Mouse (Mus musculus): ENCODE data around the gene Wwc2. TPM values are rescaled to one million over a fixed set of nuclear protein-coding genes. Genes with fewer than 3 reads are reported as not detected.
A peak's percentile ranks its signal among the peaks of the same experiment; 100 is the strongest.

The Wwc2 gene
- polyA plus RNA-seq, 1 experiment from 2014 or later, result 1.8 TPM

GRCm38 (mm10) chr8:47989655-47990385 is 904 bp downstream of the Wwc2 start:
- peak; percentile 6 for DNase-seq (ENCODE audit: low spot score)

- no peak for DNase-seq (ENCODE audit: low spot score)
Observed at GRCm38 (mm10) chr8:47989211-47989610, 1.5 kb downstream of the Wwc2 start.

DNA sequence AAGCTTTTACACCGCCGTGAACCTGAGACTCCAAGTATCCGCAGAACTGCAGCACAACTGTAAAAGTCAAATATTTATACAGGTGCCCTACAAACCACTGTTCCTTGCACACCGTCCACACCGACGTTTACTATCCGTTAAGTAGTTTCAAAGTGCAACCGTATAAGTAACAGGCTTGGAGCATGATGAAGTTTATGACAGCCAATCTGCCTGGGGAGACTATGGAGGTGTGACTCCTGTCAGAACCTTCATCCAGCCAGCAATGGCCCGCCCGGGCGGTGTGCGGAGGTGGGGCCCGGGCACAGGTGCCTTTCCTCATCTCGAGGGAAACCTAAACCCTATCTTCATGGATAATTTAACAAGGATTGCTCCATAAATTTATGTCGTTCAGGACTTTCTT is 2.6 kb downstream of the Wwc2 start:
- no peak for DNase-seq (ENCODE audit: low spot score)

DNA sequence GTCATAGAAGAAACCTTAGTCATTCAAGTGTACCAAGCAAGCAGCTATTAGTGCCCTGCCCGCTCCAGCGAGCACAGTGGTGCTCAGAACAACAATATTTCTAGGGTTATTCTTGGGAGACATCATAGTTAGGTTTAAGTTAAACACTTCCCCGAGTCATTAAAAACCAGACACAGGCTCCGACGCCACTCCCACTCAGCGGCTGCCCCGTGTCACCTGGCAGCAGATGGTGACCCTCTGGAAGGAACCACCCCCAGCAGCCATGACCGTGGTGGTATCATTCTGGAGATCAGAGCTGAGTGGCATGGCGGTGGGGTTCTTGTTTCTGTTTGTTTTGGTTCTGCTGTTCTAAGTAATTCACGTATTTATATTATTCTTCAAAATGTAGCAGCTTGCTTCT is 5.1 kb downstream of the Wwc2 start:
- DNase-seq (ENCODE audit: low spot score), result no peak

DNA sequence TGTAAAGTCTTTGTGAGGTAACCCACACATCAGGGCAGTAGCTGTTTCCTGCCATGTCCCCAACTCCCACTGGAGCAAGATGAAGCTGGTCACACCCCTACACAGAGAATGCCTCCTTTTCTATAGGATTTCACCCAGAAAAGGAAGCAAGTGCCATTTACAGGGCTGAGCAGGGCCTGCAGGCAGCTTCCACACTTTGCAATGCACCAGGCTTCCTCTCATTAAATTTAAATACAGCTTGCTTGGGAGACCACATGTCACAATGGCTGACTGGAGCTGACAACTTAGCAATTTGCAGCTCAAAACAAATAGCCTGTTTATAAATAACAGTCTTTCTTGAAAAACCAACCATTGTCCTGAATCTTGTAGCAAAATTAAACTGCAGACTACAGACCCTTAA is 5.5 kb downstream of the Wwc2 start:
- DNase-seq (ENCODE audit: low spot score), result no peak

DNA sequence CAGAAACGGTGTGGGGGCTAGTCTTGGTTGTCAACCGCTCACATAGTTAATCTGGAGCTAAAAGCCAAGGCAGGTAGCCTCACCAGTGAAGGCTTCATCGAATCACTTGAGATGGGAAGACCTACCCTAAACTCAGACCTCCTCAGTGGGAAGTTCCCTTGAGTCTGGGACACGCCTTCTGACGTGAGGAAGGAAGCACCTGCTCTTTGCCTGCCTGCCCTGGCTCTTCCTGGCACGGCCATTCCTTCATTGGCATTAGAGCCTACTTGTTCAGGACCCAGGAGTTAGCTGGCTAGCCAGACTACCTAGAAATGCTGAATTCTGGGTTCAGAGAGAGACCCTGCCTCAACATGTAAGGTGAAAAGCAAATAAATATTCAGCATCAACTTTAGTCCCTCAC is 9.6 kb downstream of the Wwc2 start:
- no peak for DNase-seq (ENCODE audit: low spot score)

GRCm38 (mm10) chr8:47979876-47980275 is 10.8 kb downstream of the Wwc2 start:
- no peak for DNase-seq (ENCODE audit: low spot score)

- DNase-seq (ENCODE audit: low spot score), result peak; percentile 7
Observed at GRCm38 (mm10) chr8:47978755-47979154, 12.0 kb downstream of the Wwc2 start.

DNA sequence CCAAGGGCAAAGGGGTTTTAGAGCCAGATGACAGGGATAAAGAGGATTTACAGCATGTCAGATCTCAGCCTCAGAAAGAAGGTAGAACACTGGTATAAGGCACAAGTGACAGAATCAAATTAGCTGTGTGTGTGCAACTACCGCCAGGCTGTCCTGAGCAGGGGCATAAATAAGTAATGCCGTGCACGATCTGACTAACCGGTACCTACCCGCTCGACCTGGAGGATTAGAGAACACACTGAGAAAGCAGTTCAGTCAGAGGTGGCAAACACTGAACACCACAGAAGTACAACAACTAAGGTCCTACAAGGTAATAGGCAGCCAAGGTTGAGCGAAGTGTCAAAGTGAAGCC is 15.8 kb downstream of the Wwc2 start:
- DNase-seq (ENCODE audit: low spot score), result no peak

DNA sequence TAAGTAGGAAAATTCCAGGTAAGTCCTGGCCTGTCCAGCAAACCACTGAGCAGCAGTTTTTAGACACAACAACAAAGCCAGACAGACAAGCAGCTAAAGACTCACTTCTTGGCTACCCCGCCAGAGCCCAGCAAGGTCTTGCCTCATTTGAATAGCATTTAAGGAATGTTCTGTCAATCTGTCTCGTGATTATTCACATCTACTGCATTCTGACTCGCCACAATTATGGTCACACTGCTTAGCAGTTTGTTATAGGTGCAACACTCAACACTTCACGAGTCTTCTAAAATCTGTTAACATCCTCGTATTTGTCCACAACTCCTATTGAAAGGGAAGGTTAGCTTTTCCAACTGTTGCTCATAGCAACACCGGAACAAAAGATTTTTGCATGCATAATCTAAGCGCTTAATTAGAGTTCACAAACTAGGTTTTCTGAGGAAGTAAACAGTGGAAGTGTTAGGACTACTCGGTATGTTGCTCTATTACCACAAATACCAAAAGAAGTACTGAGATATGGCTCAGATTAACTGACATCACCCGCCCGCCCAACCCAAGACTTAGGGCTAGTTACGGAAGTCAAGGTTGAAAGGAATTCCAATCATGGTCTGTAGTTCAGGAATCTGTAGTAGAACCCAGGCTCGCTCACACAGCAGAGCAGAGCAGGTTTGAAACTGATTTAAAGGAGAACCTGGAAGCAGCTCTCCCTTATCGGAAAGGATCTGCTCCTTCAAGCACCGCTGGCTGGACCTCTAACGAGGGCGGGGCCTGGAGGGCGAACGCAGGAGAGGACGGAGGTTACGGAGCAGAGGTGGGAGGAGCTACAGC is 16.4 kb downstream of the Wwc2 start:
- DNase-seq (ENCODE audit: low spot score), result no peak

DNA sequence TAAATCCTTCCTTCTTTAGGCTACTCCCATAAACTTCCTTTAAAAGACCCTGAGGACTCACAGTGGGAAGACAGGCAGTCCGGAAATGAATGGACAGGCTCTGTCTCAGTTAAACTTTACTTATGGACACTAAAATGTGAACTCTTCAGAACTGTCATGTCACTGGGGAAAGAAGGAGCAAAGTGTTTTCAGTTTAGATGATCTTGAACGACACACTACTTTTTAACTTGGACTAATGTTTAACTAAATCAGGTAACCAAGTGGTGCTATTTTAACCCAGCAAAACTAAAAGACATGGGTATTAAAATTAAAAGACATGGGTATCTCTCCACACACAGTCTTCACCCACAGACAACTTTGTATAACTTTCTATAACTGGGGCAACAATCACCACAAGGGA is 19.6 kb downstream of the Wwc2 start:
- DNase-seq (ENCODE audit: low spot score), result no peak

- no peak for DNase-seq (ENCODE audit: low spot score)
Observed at GRCm38 (mm10) chr8:47970576-47970975, 20.1 kb downstream of the Wwc2 start.

DNA sequence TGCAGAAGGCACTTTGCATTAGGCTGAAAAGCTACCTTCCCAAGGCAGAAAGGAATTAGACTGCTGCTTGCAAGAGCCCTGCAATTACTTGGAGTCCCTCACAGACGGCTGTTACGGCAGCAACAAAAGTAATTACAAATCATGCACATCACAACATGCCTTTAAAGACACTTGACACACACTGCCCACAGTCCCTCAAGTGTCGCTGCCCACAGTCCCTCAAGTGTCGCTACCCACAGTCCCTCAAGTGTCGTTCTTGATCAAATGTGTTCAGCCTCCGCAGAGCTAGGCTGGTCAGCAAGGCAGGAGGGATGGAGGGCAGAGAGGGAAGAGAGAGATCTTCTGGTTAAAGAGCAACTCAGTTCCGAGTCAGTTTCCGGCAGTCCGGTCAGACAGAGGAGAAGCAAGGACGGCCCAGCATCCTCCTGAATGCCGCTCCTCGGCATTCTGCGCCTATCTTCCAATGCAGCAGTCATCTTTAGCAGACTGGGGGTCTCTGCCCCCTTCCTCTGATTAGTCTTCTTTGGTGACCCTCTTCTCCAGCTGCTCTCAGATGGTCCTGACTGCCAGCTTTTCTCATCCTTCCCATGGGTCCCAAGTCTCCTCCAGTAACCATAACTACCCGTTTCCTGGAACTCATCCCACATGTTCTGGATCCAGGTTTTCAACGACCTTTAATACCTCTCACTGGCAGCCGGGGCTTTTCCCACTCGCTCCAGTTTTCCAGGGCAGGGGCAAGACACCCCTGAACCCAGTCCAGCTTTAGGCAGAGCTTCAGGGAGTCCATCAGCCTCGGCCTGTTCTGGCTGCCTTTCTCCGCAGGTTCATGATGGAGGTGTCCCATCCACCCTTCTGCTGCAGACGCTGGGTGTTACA is 23.4 kb downstream of the Wwc2 start:
- no peak for DNase-seq (ENCODE audit: low spot score)

- DNase-seq (ENCODE audit: low spot score), result no peak
Observed at GRCm38 (mm10) chr8:47962484-47962883, 28.2 kb downstream of the Wwc2 start.

GRCm38 (mm10) chr8:47962005-47962404 is 28.7 kb downstream of the Wwc2 start:
- no peak for DNase-seq (ENCODE audit: low spot score)

GRCm38 (mm10) chr8:47957560-47957959 is 33.2 kb downstream of the Wwc2 start:
- DNase-seq (ENCODE audit: low spot score), result no peak

DNA sequence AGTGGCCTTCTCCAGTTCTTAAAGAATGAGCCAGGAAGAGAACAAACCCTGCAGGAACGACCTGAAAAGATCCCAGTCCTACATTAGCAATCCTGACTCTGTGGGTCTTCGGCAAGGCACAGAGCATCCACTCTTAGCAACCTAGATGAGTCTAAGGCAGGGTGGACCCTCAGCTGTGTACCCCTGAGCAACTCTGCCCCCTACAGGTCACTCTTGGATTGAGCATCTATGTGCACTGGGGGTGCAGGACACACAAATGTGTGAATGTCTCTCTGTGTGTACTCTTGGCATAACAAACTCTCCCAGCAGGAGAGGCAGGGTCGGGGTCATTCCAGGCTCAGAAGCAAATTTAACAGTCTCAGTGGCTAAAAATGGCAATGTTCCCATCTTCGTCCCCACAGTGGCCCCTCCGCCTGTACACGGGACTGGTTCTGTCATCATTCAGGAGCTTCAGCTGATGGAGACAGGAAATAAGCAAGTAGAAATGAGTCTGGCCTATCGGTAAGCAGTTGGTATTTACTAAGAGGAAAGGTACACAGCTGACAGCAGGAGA is 39.3 kb downstream of the Wwc2 start:
- DNase-seq (ENCODE audit: low spot score), result peak; percentile 27

DNA sequence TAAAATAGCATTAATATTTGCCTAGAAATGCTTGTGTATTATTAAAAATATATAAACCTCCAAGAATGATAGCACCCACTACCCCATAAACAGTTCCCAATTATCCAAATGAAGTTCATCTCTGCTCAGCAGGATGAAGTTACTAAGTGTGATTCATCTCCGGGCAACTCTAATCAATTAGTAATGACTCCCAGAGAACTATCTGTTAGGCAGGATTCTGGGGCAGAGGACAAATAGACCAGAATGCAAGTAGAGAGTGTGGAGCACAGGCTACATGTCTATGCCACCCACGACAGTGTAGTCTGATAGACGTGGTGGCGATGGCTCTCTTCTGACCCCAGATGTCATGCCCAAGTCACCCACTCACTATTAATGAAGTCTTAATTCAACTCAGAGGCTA is 41.9 kb downstream of the Wwc2 start:
- DNase-seq (ENCODE audit: low spot score), result no peak

DNA sequence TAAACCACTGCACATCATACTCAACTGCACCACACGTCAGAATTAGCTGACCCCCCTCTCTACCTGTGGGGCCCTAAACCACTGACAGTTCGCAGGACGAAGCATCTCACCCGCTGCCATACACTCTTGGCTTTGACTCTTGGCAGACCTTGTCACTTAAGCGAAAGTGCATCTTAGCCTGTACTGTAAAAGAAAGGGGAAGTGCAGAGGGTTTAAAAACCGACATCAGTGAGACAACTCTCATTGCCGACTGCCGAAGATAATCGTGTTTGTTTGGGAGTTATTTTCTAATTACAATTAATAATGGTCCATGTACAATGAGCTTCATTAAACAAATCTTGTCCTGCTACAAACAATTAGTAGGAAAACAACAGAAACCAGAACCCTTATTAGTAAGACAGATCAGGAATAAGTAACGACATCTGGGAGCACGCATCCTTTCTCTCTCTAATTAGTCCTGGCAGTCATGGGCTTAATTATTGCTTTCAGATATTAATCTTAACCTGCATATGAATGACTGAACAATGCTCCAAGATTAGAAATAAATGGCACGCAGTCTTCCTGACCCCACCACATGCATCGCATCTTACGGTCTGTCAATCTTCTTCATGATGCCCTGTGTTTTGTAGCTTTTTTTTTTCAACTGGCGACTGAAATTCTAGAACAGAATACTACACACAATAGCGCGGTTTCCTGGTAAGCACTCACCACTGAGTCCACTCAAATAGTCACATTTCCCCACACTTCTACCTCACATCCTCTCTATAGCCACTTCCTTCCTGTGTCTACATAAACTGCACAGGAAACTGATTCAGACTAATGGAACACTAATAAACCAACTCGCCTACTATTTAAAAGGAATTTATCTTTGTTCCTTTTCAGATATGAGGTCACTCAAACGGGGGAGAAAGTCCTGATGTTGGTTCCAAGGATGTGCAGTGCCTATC is 42.8 kb downstream of the Wwc2 start:
- DNase-seq (ENCODE audit: low spot score), result peak; percentile 4

DNA sequence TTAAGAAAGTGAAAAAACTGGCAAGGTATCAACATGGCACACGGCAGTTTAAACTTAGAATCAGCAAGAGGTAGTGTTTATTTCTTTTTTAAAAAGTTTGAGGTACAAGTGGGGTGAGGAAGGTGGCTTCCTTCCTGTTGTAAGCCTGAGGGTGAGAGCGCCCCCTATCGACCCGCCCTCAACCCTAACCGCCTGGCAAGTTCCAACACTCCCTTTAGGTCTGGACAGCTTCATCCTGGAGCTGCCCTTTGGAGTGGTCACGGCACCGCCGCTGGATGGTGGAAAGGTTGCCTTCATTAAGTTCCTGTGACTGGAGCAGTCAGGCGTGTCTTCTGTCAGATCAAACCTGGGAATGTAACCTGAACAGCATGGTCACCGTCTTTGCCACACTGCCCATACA is 47.7 kb downstream of the Wwc2 start:
- DNase-seq (ENCODE audit: low spot score), result peak; percentile 15
